Mouse (Mus musculus): ENCODE results near the gene Sdf2l1.

Sdf2l1 gene

GRCm38 (mm10) chr16:17124119-17124870 lies 7.9 kb downstream of the Sdf2l1 start:
- no peak for DNase-seq (ENCODE audit: low read depth, low spot score)

GRCm38 (mm10) chr16:17121569-17121968 lies 10.6 kb downstream of the Sdf2l1 start:
- no peak for DNase-seq (ENCODE audit: low read depth, low spot score)

GRCm38 (mm10) chr16:17117309-17117799 lies 14.8 kb downstream of the Sdf2l1 start:
- DNase-seq (ENCODE audit: low read depth, low spot score), result no peak

GRCm38 (mm10) chr16:17110771-17111743 lies 21.1 kb downstream of the Sdf2l1 start, which contains the start of gene Ppil2:
TSS of gene Ppil2 (minus strand) at chr16:17111257.
- DNase-seq (ENCODE audit: low read depth, low spot score), result peak; percentile 66

GRCm38 (mm10) chr16:17104600-17104999 lies 27.6 kb downstream of the Sdf2l1 start:
- DNase-seq (ENCODE audit: low read depth, low spot score), result no peak

- no peak for DNase-seq (ENCODE audit: low read depth, low spot score)
Measured at GRCm38 (mm10) chr16:17102630-17103220, 29.5 kb downstream of the Sdf2l1 start.

- no peak for DNase-seq (ENCODE audit: low read depth, low spot score)
Measured at GRCm38 (mm10) chr16:17096938-17097337, 35.2 kb downstream of the Sdf2l1 start.

- DNase-seq (ENCODE audit: low read depth, low spot score), result no peak
Measured at GRCm38 (mm10) chr16:17088346-17088745, 43.8 kb downstream of the Sdf2l1 start.

GRCm38 (mm10) chr16:17086669-17087193 lies 45.5 kb downstream of the Sdf2l1 start:
- DNase-seq (ENCODE audit: low read depth, low spot score), result peak; percentile 45

- no peak for DNase-seq (ENCODE audit: low read depth, low spot score)
Measured at GRCm38 (mm10) chr16:17086241-17086640, 45.9 kb downstream of the Sdf2l1 start.

- no peak for DNase-seq (ENCODE audit: low read depth, low spot score)
Measured at GRCm38 (mm10) chr16:17085636-17086035, 46.5 kb downstream of the Sdf2l1 start.

GRCm38 (mm10) chr16:17082121-17082792 lies 49.9 kb downstream of the Sdf2l1 start:
- no peak for DNase-seq (ENCODE audit: low read depth, low spot score)
